Comparison of ENCODE assay signal across 8 mouse cellular contexts in genomic region chr9:32940111-32940813, GRCm38 (mm10).
DNase-seq lines count a peak whose midpoint lies in the region; ATAC-seq lines count a peak whose summit lies in the region.

No protein-coding gene starts in this region.

- no peak overlapping the region for H3K27ac ChIP-seq in hindbrain, embryonic 16.5 days (ENCODE audit: low read depth, low read length)

- H3K4me3 ChIP-seq in hindbrain, embryonic 16.5 days (ENCODE audit: low read length), result peak overlapping the region; percentile 46

- H3K4me2 ChIP-seq in hindbrain, embryonic 16.5 days (ENCODE audit: low read length), result peak overlapping the region; percentile 64

- H3K27me3 ChIP-seq in hindbrain, embryonic 16.5 days (replicated peaks; ENCODE audit: control insufficient read depth, insufficient read depth, low read length), result no peaks in the 10 kb centered on the region; the same call in 1 of the 2 replicates

- H3K9ac ChIP-seq in hindbrain, embryonic 16.5 days (ENCODE audit: low read depth, low read length), result peak overlapping the region; percentile 63

- H3K9me3 ChIP-seq in hindbrain, embryonic 16.5 days (ENCODE audit: control insufficient read depth, low read length), result no peaks in the 10 kb centered on the region

- H3K36me3 ChIP-seq in hindbrain, embryonic 16.5 days (ENCODE audit: control insufficient read depth, insufficient read depth, low read length), result no peaks in the 10 kb centered on the region

- peak; percentile 86 for DNase-seq in T-cell, adult 2 months (ENCODE audit: low spot score)
- DNase-seq in cerebellum, postnatal 25 days, result peak; percentile 66 to 81
- DNase-seq in gastrocnemius, adult 18-20 months (ENCODE audit: low spot score), result peak; percentile 88
- peak; percentile 55 for DNase-seq in left cerebral cortex, adult 11 months (ENCODE audit: low spot score)
- peak; percentile 93 for DNase-seq in lung, postnatal 36 days
- DNase-seq in retina, postnatal 1 day, result peak; percentile 88
- DNase-seq in thymus, postnatal 4 days, result peak; percentile 85

- no peaks in the 10 kb centered on the region; the same call in 1 of the 2 replicates for H3K4me1 ChIP-seq in hindbrain, embryonic 16.5 days (ENCODE audit: control insufficient read depth, insufficient read depth, low read depth, low read length)

- peak; percentile 90 for ATAC-seq in hindbrain, embryonic 16.5 days

- 23% methylated on average over 19 of the region's 19 CpGs for WGBS in hindbrain, embryonic 16.5 days
